Mouse (Mus musculus): ENCODE measurements around the gene Lrmda.

GRCm38 (mm10) chr14:23015321-23016067, 996.0 kb downstream of the Lrmda start:
- TF ChIP-seq CTCF (IDR thresholded peaks at IDR 0.05; ENCODE audit: borderline replicate concordance, extremely low read depth, insufficient read depth, insufficient read length) (no peak), POLR2A (IDR thresholded peaks at IDR 0.05; ENCODE audit: borderline replicate concordance, extremely low read depth, insufficient read depth, insufficient read length, poor library complexity, severe bottlenecking) (no peak)
